Mouse (Mus musculus) frontal cortex, postnatal 25 days (tissue): ENCODE results near the gene Tma16.

Source experiments
- DNase-seq, 2 experiments: peaks; one replicate each; pipeline ENCODE4 v3.0.0; 2022; ENCODE audit warnings: low spot score in 2 of 2

The Tma16 gene

DNA sequence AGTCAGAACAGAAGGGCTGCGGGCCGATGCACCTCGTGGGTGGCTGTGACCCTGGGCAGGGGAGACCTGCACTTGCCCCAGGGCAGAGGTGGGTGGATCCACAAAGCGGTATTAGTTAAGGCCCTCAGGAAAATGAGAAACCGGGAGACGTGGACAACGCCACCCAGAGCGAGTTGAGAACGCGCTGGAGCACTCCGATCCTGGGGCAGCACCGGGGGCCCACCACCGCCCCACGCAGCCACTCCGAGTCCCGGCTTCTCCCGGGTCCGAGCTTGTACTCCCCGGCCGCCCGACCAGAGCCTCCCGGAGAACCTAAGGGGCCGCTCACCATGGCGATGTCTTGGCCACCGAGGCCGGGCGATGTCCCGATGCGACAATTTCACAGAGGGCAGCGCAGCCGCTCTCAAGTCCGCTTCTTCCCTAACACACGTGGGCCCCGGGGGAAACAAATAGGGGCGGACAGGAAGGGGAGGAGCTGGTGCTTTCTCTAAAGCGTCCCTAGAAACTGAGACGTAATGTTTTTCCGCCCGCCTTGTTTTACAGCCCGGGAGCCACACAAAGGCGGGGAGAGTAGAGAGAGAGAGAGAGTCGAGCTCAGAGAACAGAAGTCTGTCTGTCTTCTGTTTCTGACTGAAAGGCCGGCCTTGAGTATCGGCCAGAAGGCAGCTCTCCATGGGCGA lies at the start of gene Tma16:
TSS of gene Tma16 (minus strand) at position 447 of the 680 bp plus-strand sequence.
- peak; percentile 73 to 74 for DNase-seq

DNA sequence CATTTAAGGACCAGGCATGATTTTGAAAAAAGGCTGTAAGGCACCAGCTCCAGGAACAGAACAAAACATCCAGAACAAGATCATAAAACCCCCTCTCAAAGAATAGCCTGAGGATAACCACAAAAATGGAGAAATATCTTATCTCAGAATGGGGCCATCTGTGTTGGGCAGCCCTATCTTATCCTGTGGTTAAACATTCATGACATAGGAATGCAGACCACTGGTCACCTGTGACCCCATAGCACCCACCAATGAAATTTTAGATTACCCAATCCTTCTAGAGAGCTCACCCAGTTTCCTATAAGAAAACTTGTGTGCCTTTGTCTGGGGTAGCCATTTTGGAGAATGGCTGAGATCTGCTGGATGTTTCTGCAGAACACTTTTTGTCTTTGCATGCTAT lies 34.2 kb upstream of the Tma16 start:
- DNase-seq: no peak

DNA sequence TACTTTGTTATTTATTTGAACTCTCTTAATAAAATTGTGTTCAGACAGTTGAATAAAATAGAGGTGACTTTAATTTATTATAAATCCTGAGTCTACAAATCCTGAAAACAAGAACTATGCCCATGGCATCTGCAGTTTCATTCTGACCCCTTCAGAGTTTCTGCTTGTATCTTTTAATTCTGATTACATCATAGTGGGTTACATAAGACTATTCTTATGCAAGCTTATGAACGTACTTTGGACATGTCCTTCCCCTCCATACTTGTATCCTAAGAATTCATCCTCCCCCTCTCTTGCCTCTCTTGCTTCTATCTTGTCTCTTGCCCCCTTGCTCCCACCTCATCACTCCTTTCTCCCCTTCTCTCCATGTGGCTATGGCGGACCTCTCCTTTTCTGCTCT lies 32.8 kb upstream of the Tma16 start:
- DNase-seq: no peak

DNA sequence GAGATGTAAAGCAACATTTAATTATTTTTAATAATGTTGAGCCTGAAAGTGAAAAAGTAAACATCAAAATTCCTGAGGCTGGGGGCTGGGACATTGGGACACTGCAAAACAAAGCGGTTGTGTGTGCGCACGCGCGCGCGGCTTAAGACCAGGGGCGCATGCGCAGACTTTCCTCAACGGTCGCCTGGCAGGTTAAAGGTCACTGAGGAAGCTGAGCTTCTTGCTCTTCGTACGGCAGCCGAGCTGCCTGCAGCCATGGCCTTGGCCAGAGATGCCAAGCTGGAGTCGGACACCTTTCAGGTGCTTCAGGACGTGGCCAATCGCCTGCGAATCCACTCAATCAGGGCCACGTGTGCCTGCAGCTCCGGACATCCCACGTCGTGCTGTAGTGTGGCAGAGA lies 25.2 kb upstream of the Tma16 start, which contains the start of gene Tktl2:
TSS of gene Tktl2 (plus strand) at position 220 of the 400 bp plus-strand sequence.
- DNase-seq: no peak

DNA sequence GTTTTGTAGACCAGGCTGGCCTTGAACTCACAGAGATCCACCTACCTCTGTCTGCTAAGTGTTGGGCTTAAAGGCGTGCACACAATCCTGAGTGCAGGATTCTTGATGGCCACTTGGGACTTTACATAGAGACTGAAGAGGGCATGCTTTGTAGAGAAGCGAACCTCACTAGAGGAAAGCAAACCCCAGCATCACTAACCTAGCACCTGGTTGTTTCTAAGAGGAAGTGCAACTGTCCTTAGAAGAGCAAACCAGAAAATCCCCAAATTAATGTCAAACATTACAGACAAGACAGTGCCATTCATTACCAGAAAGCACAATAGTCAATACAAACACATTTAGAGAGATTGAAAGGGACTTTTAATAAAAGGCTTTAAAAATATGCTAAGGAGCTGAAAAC lies 17.1 kb upstream of the Tma16 start:
- DNase-seq: no peak

DNA sequence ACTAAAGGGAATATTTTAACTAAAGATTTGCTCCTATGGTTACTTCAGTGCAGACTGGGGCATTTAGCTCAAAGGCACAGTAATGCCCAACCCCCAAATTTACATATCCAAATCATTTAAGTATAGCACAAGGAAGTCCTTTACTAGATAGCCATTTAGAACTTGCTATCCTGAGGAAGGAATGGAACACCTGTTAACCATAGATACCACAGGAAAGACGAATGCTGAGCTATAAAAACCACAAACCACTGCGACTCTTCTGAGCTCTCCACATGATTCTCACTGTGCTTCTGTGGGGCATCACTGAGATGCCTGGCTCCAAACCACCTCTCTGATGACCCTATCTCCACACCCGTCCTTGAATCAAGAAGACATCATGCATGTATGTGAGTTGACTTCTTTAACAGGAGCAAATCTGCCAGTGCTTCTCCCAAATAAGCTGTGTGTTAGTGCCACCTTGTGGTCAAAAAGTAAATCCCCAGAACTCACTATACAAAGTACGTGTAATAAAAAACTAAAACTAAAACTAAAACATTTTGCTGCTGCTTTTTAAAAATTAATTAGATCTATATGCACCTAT lies 10.8 kb upstream of the Tma16 start:
- DNase-seq: peak in 1 of 2 experiments; percentile 38

DNA sequence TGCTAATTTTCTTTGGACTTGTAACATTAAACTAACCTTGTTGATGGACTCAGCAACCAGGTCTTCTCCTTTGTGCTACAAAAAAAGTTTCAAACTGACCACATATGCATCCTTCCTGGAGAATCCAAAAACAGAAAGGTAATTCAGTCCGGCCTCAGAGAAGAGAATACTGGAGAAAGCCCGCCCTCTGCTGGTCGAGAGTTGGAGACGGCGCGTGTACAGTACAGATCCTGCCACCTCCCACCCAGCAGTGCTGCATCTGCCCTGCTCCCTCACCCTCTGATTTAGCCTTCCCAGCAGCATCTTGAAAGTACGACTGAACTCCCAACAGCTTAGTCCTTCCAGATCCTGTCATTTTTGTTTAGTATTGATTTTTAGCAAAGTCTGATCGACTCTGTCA lies 9.4 kb upstream of the Tma16 start:
- DNase-seq: peak; percentile 76 to 81

DNA sequence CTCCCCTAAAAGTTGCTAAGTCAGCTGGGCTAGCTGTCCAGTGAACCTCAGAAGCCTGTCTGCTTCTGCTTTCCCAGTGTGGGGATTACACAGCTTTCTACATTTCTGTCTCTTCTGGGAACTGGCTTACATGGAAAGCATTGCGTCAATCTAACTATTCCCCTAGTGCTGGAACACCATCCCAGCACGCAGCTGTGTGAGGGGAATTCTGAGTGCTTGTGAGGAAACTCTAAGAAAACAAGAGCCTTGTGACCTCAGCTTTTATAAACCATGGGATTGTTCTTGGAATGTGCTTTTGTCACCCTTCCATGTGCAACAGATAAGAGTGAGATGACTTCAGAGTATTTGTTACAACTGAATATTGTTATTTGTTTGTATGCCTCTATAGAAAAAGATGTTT lies 8.2 kb upstream of the Tma16 start:
- DNase-seq: no peak

DNA sequence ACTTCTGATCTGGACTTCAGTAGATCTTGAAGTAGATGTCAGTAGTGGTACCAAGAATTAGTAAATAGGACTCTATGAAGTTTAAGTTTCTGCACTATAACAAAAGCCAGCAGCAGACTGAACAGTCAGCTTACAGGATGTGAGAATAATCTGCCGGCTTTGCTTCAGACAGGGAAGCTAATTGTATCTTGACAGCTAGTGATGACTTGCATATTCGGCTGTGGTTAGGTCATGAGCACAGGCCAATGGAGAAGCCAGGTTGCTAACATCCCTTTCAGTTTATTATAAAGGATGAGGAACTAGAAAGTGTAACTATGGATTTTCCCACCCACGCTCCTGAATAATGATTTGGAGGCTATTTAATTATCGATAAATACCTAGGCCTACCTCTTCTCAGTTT lies 4.3 kb upstream of the Tma16 start:
- no peak for DNase-seq

DNA sequence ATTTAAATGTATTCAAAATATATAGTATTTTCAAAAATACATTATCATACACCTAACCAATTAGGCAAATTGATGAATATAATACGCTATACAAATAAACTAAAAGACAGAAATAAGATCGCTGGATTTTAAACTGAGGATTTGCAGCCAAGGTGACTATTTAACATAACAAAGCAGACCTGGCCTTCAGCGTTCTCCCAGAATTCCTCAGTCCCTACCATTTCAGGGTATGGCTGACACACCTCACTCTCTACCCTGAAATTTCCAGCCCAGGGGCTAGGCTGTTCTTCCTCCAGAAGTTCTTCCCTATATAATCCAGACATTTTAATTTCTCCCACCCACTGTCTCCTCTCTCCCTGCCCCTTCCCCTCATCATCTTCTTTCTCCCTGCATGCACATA lies 2.2 kb upstream of the Tma16 start:
- DNase-seq: no peak

DNA sequence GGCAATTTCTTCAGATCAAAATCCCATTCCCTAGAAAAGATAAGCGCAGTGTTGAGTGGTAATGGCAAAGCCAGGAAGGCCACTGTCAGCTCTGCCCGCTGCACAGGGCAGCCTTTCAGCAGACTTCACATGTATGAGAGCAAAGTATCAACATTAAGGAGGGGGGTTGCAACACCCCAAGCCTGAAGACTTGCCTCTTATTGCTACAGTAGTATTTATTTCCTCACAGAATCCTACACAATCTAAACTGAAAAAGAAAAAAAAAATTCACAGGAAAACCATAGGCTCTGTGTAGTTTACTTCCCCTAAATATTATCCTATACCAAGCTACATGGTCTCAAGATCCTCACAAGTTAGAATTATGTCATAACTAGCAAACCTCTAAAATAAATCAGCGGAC lies 9.4 kb downstream of the Tma16 start:
- DNase-seq: no peak

DNA sequence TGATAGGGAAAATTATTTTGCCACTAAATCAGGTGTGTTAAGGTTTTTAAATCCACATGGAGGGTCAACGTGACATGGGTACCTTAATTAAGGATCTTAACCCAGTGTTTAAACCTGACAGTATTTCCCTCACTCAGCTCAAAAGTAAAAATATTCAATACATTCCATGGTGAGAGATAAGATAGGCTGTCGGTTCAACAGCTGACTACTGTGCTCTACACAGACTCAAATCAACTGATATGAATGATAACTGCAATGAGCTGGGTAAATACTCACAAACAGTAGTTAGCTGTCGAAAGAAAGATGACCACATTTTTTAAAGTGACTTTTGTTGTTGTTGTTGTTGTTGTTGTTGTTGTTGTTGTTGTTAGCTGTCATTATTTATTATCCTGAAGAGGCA lies 16.5 kb downstream of the Tma16 start:
- DNase-seq: no peak

DNA sequence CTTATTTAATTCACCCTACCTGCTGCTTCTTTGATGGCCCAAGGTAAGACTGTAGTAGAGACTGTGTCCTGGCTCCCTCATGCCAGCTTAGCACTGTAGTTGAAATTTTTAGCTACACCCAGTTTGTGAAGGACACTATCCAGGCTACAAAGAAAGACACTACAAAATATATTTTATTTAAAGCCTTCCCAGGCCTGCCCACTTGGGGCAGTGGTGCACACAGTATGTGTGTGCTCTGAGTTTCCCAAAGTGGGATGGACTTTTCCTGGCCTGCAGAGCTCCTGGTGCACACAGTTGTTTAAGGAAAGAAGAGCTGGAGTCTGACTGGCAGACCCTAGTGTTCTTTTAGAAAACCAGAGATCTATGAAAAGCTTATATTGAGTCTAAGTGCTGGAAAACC lies 29.3 kb downstream of the Tma16 start:
- no peak for DNase-seq

DNA sequence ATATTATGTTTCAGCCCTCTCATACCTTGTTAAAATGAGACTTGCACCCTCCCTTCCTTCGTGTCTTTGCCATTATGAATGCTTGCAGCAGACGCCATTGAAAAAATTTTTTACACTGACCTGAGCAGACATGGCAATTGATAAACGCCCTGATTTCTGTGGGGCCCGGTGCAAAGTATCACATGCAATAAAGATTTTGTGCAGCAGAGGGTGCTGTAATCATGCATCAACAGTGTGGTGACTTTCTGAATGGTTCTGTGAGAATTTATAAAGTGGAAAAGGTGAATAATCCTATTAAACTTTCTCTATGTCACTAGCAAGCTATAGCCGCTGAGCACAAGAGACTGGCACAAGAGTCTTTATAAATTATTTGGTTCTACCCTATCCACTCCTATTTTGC lies 35.6 kb downstream of the Tma16 start:
- peak; percentile 17 to 28 for DNase-seq

DNA sequence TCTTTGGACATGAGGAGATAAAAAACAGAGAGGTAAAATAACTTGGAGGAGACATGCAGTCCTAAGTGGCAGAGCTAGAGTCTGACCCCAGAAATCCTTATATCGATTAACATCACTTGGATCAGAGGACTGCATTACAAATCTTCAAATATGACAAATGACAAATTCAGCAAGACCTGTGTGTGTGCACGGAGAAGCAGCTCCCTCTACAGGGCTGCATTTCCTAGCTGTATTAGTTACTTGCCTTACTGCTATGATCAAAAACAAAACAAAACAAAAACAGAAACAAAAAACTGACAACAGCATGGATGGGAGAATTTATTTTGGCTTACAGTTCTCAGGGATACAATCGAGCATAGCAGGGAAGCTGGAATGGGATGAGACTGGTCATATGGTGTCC lies 41.0 kb downstream of the Tma16 start:
- no peak for DNase-seq

DNA sequence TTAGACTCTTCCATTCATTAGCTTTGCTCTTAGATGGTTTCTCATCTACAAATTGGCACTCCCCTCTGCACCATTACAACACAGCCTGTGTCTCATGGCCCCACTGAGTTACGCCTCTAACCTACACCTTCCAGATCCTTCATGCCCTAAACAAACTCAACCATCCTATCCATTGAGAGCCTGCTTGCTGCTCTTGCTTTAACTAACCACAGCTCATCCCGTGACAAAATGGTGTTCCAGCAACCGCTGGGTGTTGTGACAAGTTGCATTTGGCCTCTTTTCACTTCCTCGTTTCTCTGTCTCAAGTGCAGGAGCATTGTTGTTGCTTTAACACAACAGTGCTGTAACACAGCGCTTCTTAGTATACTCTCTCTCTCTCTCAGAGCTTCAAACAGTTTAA lies 42.2 kb downstream of the Tma16 start:
- no peak for DNase-seq

DNA sequence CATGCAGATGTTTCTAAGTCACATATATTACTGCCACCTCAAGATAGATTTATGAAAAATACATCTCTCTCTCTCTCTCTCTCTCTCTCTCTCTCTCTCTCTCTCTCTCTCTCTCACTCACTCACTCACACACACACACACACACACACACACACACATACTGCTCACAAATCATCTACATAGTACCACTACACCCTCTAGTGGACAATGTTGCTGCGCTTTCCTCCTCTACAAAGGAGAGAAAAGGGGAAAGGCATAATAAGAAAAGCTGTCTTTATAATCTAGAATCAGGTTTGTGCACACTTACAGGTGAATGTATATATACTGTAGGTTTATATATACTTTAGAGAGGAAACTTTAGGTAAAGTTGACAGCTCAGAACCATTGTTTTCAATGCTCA lies 43.6 kb downstream of the Tma16 start:
- peak in 1 of 2 experiments; percentile 14 for DNase-seq

DNA sequence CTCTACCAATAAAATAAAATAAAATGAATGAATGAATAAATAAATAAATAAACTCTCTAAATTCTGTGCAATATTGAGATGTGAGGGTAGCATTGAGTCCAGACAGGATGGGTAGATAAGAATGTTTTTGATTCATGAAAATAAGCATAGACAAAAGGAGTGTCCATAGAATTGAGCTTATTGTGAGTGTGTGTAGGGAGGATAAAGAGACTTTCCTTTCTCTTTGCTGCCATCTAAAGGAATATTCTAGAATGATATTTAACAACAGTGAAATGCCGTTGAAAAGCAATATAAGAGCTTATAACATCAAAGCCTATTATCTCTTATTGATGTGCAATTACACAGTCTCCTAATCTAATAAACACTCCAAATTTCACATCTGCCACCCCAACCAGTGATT lies 45.2 kb downstream of the Tma16 start:
- DNase-seq: no peak

DNA sequence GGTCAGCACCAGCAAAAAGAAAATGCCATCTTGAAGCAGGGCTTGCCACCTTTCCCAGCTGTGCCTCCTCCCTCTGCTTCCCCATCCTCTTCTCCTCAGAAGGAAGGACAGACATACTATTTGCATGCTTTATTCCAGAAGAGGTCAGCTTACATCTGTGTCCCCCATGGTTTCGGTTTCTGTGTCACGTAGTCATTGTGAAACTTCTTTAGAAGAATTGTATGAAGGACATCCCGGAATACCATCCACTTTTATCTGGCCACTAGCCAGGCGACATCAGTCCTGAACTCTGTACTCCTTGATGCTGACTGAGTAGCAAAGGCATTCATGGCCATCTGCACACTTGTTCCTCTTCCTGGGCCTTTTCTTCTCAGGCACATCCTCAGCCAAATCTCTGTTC lies 47.9 kb downstream of the Tma16 start:
- DNase-seq: no peak

DNA sequence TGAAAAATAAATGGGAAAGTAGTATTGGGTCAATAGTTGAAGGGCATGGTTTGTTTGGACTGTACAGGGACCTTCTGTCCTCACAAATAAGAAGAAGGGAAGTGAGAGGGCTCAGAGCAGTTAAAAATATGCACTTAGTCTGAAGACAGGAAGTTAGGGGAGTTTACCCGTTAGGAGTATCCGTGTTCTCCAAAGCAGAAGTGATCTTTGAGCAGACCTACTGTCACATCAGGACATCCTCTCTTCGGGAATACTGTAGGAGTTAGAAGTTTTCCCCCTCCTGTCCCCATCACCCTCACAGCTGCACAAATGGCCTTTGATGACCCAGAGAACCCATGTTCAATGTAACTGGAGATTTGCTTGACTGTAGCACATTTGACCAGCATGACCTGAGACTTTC lies 48.4 kb downstream of the Tma16 start:
- no peak for DNase-seq

DNA sequence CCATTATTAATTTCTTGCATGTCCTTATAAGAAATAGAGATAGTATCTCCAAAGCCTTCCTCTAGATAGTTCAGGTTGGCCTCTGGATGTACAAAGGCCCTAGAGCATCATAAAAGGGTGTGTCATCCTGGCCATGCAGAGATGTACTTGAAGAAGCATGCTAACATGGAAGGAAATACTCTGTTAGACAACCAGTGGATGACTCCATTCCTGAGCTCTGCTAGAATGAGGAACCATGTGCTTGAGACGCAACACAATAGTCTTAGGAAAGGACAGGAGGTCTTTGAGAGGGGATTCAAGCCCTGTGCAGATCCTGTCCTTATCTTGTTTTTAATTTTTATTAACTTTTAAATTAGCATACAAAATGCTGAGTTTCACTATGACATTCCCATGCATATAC lies 49.5 kb downstream of the Tma16 start:
- no peak for DNase-seq

DNA sequence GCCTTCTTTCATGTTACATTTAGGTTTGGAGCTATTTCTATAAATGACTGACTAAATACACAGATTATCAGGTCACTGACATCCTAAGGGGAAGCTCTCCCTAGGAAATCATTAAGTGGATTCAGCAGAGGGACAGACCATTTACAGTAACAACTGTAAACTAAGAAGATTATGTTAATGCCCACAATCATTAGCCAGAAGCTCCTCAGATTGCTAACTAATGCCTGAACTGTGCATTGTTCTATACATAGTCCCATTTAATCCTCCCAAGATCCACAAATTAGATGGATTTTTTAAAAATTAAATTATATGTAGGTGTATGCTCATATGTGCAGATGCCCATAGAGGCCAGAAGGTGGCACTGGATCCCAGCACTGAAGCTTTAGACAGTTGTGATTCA lies 52.8 kb downstream of the Tma16 start:
- DNase-seq: no peak

DNA sequence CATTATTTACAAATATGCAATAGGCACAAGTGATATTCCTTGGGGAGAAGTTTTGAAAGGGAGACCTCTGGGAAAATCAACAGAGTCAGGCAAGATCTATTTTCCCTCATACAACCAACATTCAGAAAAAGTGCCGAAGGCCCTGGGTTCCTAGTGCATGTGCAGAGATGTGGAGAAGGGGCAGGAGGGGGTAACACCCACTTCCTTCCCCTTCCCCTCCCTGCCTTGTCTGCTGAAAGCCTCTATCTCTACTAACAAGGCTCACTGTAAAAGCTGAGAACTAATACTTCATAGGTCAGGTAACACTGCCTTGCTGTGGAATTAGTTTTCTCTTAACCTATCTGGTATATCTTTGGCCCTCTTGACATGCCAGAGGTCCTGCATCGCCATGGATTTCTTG lies 55.7 kb downstream of the Tma16 start:
- DNase-seq: no peak
